Mouse (Mus musculus): Measurements from ENCODE around the gene Kbtbd8. TPM values are rescaled to one million over a fixed set of nuclear protein-coding genes. Genes with fewer than 3 reads are reported as not detected.

The Kbtbd8 gene
- total RNA-seq, 2 experiments from 2014 or later = 1.5 to 1.7 TPM

- no peak for DNase-seq (ENCODE audit: low spot score in 2 of 2)
Measured at GRCm38 (mm10) chr6:95169411-95169810, 52.4 kb downstream of the Kbtbd8 start.

- no peak for DNase-seq (ENCODE audit: low spot score in 2 of 2)
Measured at GRCm38 (mm10) chr6:95174311-95175143, 57.5 kb downstream of the Kbtbd8 start.

Other genes with a start within 250 kb of the Kbtbd8 start
- not detected for gene Gm10234, start 204.9 kb downstream of the Kbtbd8 start, total RNA-seq (2021)

Data from gastrocnemius, postnatal 4 days (tissue).